Mouse (Mus musculus): Measurements from ENCODE around the gene Rapgef3. TPM values are rescaled to one million over a fixed set of nuclear protein-coding genes. Genes with fewer than 3 reads are reported as not detected.

Rapgef3 gene
- polyA plus RNA-seq, 1 experiment = 3.1 TPM

DNA sequence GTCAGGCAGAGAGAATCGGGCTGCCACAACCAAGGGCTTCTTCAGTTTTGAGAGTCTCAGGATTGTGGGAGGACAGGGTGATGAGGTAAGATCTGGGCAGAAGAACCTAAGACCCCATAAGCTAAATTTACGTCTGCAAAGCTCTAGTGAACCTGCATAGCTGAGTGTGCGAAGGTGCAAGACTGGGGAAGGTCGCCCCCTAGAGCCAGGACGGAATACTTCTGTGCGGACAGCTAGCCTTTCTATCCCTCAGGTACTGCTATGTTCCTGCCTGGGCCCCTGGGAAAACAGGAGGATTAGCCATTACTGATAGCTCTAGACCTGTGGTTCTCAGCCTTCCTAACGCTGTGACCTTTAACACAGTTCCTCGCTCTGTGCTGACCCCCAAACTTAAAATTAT, 8.7 kb upstream of the Rapgef3 start:
- H3K4me1 ChIP-seq (ENCODE audit: control insufficient read depth, insufficient read depth, low read length) = no peaks in the 10 kb centered on the region
- H3K9ac ChIP-seq (ENCODE audit: low read depth, poor library complexity, severe bottlenecking) = no peak overlapping the region
- no peaks in the 10 kb centered on the region for H3K36me3 ChIP-seq (ENCODE audit: control insufficient read depth, insufficient read depth, low read length, poor library complexity, severe bottlenecking)
- H3K27ac ChIP-seq (ENCODE audit: insufficient read depth, low read length) = no peak overlapping the region
- H3K4me3 ChIP-seq (ENCODE audit: low read depth, low read length) = no peak overlapping the region
- H3K9me3 ChIP-seq (replicated peaks; ENCODE audit: control insufficient read depth, insufficient read depth, low read length, poor library complexity, severe bottlenecking) = no peaks in the 10 kb centered on the region
- TF ChIP-seq CTCF (IDR thresholded peaks at IDR 0.05; ENCODE audit: low read depth, low read length) (peak; percentile 85), POLR2A (IDR thresholded peaks at IDR 0.05; ENCODE audit: insufficient read depth, low read length) (no peak)
- no peaks in the 10 kb centered on the region for H3K27me3 ChIP-seq (ENCODE audit: control insufficient read depth, insufficient read depth, low read length, poor library complexity, severe bottlenecking)

DNA sequence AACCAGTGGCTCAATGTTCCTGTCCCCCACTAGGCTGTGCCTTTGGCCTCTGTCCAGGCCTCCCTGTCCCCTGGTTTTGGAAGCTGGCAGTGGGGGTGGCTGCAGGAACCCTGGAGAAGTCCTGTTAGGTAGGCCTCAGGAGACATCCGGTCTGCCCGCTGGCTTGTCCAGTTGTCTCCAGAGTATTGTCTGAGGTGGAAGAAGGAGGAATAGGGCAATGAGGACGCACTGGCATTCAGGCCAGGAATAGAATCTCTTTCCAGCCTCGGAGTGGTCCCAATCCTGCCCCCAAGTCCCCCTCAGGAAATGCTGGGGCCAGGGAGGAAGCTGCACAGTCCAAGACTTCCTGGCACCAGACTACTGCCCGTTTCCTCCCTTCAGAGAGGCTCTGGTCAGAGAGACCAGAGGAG, 6.2 kb upstream of the Rapgef3 start:
- no peak overlapping the region for H3K4me3 ChIP-seq (ENCODE audit: low read depth, low read length)
- no peak overlapping the region for H3K9ac ChIP-seq (ENCODE audit: low read depth, poor library complexity, severe bottlenecking)
- H3K36me3 ChIP-seq (ENCODE audit: control insufficient read depth, insufficient read depth, low read length, poor library complexity, severe bottlenecking) = no peaks in the 10 kb centered on the region
- H3K27me3 ChIP-seq (ENCODE audit: control insufficient read depth, insufficient read depth, low read length, poor library complexity, severe bottlenecking) = no peaks in the 10 kb centered on the region
- H3K4me1 ChIP-seq (ENCODE audit: control insufficient read depth, insufficient read depth, low read length) = no peaks in the 10 kb centered on the region
- H3K9me3 ChIP-seq (replicated peaks; ENCODE audit: control insufficient read depth, insufficient read depth, low read length, poor library complexity, severe bottlenecking) = no peaks in the 10 kb centered on the region
- H3K27ac ChIP-seq (ENCODE audit: insufficient read depth, low read length) = no peak overlapping the region
- TF ChIP-seq EP300 (IDR thresholded peaks at IDR 0.05; ENCODE audit: insufficient read depth, low read depth, low read length) = no peak
- no peak for TF ChIP-seq POLR2A (IDR thresholded peaks at IDR 0.05; ENCODE audit: insufficient read depth, low read length)
- no peak for TF ChIP-seq CTCF (IDR thresholded peaks at IDR 0.05; ENCODE audit: low read depth, low read length)

GRCm38 (mm10) chr15:97773108-97773507, 5.3 kb upstream of the Rapgef3 start:
- Histone ChIP-seq H3K27me3 (ENCODE audit: control insufficient read depth, insufficient read depth, low read length, poor library complexity, severe bottlenecking) (no peaks in the 10 kb centered on the region), H3K4me3 (ENCODE audit: low read depth, low read length) (no peak overlapping the region), H3K9me3 (replicated peaks; ENCODE audit: control insufficient read depth, insufficient read depth, low read length, poor library complexity, severe bottlenecking) (no peaks in the 10 kb centered on the region), H3K4me1 (ENCODE audit: control insufficient read depth, insufficient read depth, low read length) (no peaks in the 10 kb centered on the region), H3K36me3 (ENCODE audit: control insufficient read depth, insufficient read depth, low read length, poor library complexity, severe bottlenecking) (no peaks in the 10 kb centered on the region), H3K9ac (ENCODE audit: low read depth, poor library complexity, severe bottlenecking) (no peak overlapping the region), H3K27ac (ENCODE audit: insufficient read depth, low read length) (no peak overlapping the region)
- TF ChIP-seq POLR2A (IDR thresholded peaks at IDR 0.05; ENCODE audit: insufficient read depth, low read length) (no peak), EP300 (IDR thresholded peaks at IDR 0.05; ENCODE audit: insufficient read depth, low read depth, low read length) (no peak), CTCF (IDR thresholded peaks at IDR 0.05; ENCODE audit: low read depth, low read length) (no peak)

- Histone ChIP-seq H3K4me3 (ENCODE audit: low read depth, low read length) (no peak overlapping the region), H3K36me3 (ENCODE audit: control insufficient read depth, insufficient read depth, low read length, poor library complexity, severe bottlenecking) (no peaks in the 10 kb centered on the region), H3K27ac (ENCODE audit: insufficient read depth, low read length) (no peak overlapping the region), H3K9me3 (replicated peaks; ENCODE audit: control insufficient read depth, insufficient read depth, low read length, poor library complexity, severe bottlenecking) (no peaks in the 10 kb centered on the region), H3K4me1 (ENCODE audit: control insufficient read depth, insufficient read depth, low read length) (no peaks in the 10 kb centered on the region), H3K9ac (ENCODE audit: low read depth, poor library complexity, severe bottlenecking) (no peak overlapping the region), H3K27me3 (ENCODE audit: control insufficient read depth, insufficient read depth, low read length, poor library complexity, severe bottlenecking) (no peaks in the 10 kb centered on the region)
- no peak for TF ChIP-seq POLR2A (IDR thresholded peaks at IDR 0.05; ENCODE audit: insufficient read depth, low read length)
- TF ChIP-seq CTCF (IDR thresholded peaks at IDR 0.05; ENCODE audit: low read depth, low read length) = no peak
- no peak for TF ChIP-seq EP300 (IDR thresholded peaks at IDR 0.05; ENCODE audit: insufficient read depth, low read depth, low read length)
Observed at GRCm38 (mm10) chr15:97770280-97770679, 2.5 kb upstream of the Rapgef3 start.

GRCm38 (mm10) chr15:97768192-97768591, 420 bp upstream of the Rapgef3 start:
- H3K9me3 ChIP-seq (replicated peaks; ENCODE audit: control insufficient read depth, insufficient read depth, low read length, poor library complexity, severe bottlenecking) = no peaks in the 10 kb centered on the region
- TF ChIP-seq EP300 (IDR thresholded peaks at IDR 0.05; ENCODE audit: insufficient read depth, low read depth, low read length) (no peak), POLR2A (IDR thresholded peaks at IDR 0.05; ENCODE audit: insufficient read depth, low read length) (no peak), CTCF (IDR thresholded peaks at IDR 0.05; ENCODE audit: low read depth, low read length) (no peak)
- peaks cover 6% of the 10 kb centered on the region for H3K4me1 ChIP-seq (ENCODE audit: control insufficient read depth, insufficient read depth, low read length)
- H3K27ac ChIP-seq (ENCODE audit: insufficient read depth, low read length) = no peak overlapping the region
- no peaks in the 10 kb centered on the region for H3K36me3 ChIP-seq (ENCODE audit: control insufficient read depth, insufficient read depth, low read length, poor library complexity, severe bottlenecking)
- no peaks in the 10 kb centered on the region for H3K27me3 ChIP-seq (ENCODE audit: control insufficient read depth, insufficient read depth, low read length, poor library complexity, severe bottlenecking)
- H3K4me3 ChIP-seq (ENCODE audit: low read depth, low read length) = peak overlapping the region; percentile 71
- peak overlapping the region; percentile 52 for H3K9ac ChIP-seq (ENCODE audit: low read depth, poor library complexity, severe bottlenecking)

DNA sequence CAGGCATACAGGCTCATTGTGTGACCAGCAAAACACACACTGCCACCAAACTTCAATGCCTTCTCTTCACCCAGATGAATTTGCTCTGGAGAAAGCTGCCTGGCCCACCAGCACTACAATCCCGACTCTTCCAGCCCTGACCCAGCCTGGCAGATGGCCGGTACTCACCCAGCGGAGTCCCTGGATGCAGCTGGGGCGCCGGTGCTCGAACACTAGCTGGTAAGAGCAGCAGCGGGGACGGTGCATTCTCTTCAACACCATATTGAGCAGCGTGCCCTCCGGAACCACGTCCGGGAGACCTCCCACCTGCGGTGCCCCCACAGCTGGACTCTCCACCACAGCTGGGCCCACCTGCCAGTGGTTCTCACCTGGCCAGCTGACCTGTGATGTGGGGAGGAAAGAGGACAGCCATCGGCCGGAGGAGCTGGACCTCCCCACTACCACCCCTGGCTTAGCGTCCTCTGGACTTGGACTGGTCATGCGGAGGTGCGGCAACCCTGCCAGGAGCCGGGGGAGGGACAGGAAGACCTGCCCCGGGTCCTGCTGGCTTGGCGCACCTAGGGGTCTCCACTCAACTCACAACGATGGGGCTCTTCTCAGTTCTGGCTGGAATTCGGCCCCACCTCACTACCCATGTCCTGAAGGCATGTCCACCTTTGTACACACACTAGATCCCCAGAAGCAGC, 1.0 kb downstream of the Rapgef3 start:
- Histone ChIP-seq H3K27ac (ENCODE audit: insufficient read depth, low read length) (no peak overlapping the region), H3K36me3 (ENCODE audit: control insufficient read depth, insufficient read depth, low read length, poor library complexity, severe bottlenecking) (no peaks in the 10 kb centered on the region), H3K9me3 (replicated peaks; ENCODE audit: control insufficient read depth, insufficient read depth, low read length, poor library complexity, severe bottlenecking) (no peaks in the 10 kb centered on the region), H3K9ac (ENCODE audit: low read depth, poor library complexity, severe bottlenecking) (no peak overlapping the region), H3K27me3 (ENCODE audit: control insufficient read depth, insufficient read depth, low read length, poor library complexity, severe bottlenecking) (no peaks in the 10 kb centered on the region), H3K4me3 (ENCODE audit: low read depth, low read length) (peak overlapping the region; percentile 71), H3K4me1 (ENCODE audit: control insufficient read depth, insufficient read depth, low read length) (peaks cover 10% of the 10 kb centered on the region)
- TF ChIP-seq POLR2A (IDR thresholded peaks at IDR 0.05; ENCODE audit: insufficient read depth, low read length) (no peak), CTCF (IDR thresholded peaks at IDR 0.05; ENCODE audit: low read depth, low read length) (no peak), EP300 (IDR thresholded peaks at IDR 0.05; ENCODE audit: insufficient read depth, low read depth, low read length) (no peak)
